Mouse (Mus musculus) midbrain, embryonic 16.5 days (tissue): ENCODE results near the gene Hbs1l. TPM values are rescaled to one million over a fixed set of nuclear protein-coding genes. Genes with fewer than 3 reads are reported as not detected.

Experiments
- ATAC-seq: fragments of 200-750 bp; cut with Nextera tagmentation; 2 replicates; pipeline ENCODE4 v1.8.0; 2017; ENCODE audit warnings: moderate TSS enrichment
- H3K27ac ChIP-seq: fragments of 300-500 bp; sonication (generic); 2 replicates; pipeline ENCODE4 v1.5.1; 2014; ENCODE audit warnings: mild to moderate bottlenecking, low read length, mixed read lengths
- H3K27me3 ChIP-seq: fragments of 300-500 bp; sonication (generic); 2 replicates; pipeline ENCODE4 v1.6.1; 2014; ENCODE audit warnings: low read depth, low read length, mixed read lengths; ENCODE audit not compliant: control insufficient read depth, insufficient read depth
- H3K36me3 ChIP-seq: fragments of 300-500 bp; sonication (generic); 2 replicates; pipeline ENCODE4 v1.6.1; 2014; ENCODE audit warnings: mild to moderate bottlenecking, low read length, moderate library complexity, mixed read lengths; ENCODE audit not compliant: control insufficient read depth, insufficient read depth
- H3K4me1 ChIP-seq: fragments of 300-500 bp; sonication (generic); 2 replicates; pipeline ENCODE4 v1.6.1; 2014; ENCODE audit warnings: mild to moderate bottlenecking, low read length, mixed read lengths; ENCODE audit not compliant: control insufficient read depth, insufficient read depth
- H3K4me2 ChIP-seq: fragments of 300-500 bp; sonication (generic); 2 replicates; pipeline ENCODE4 v1.6.1; 2014; ENCODE audit warnings: mild to moderate bottlenecking, low read length, mixed read lengths
- H3K4me3 ChIP-seq: fragments of 300-500 bp; sonication (generic); 2 replicates; pipeline ENCODE4 v1.5.1; 2014; ENCODE audit warnings: low read depth, mild to moderate bottlenecking, low read length, moderate library complexity, mixed read lengths
- H3K9ac ChIP-seq: fragments of 300-500 bp; sonication (generic); 2 replicates; pipeline ENCODE4 v1.6.1; 2014; ENCODE audit warnings: low read depth, low read length, mixed read lengths
- H3K9me3 ChIP-seq: fragments of 300-500 bp; sonication (generic); replicated peaks from 2 replicates; pipeline ENCODE4 v1.6.1; 2014; ENCODE audit warnings: mild to moderate bottlenecking, low read length, mixed read lengths; ENCODE audit not compliant: control insufficient read depth, poor library complexity, severe bottlenecking
- WGBS: fragments of 180-500 bp; shearing (Covaris S2); extraction: QIAGEN DNeasy Blood & Tissue Kit; methylation state at CpG from one replicate; pipeline ENCODE4 v1.1.7; 2014; 5-methylcytosine and 5-hydroxymethylcytosine counted together
- polyA plus RNA-seq: library from polyadenylated mRNA; unstranded; fragments of >200 nt; fragmentation: Nextera tagmentation; extraction: Ambion mirVana; gene quantifications from 2 replicates; pipeline ENCODE4 v1.2.1, GENCODE M21; 2015

Gene Hbs1l
- polyA plus RNA-seq, 1 experiment from 2014 or later, result 89.3 TPM

GRCm38 (mm10) chr10:21326352-21326751 lies 30.6 kb downstream of the Hbs1l start:
- Histone ChIP-seq H3K9me3 (no peaks in the 10 kb centered on the region), H3K4me2 (no peak overlapping the region), H3K9ac (no peak overlapping the region)

GRCm38 (mm10) chr10:21327605-21328135 lies 31.9 kb downstream of the Hbs1l start:
- H3K4me3 ChIP-seq, result no peak overlapping the region
- H3K27me3 ChIP-seq, result no peaks in the 10 kb centered on the region
- 86% methylated on average over 7 of the region's 7 CpGs for WGBS
- H3K4me1 ChIP-seq, result no peaks in the 10 kb centered on the region
- peaks cover 4% of the 10 kb centered on the region; the same call in 1 of the 2 replicates for H3K36me3 ChIP-seq
- no peak overlapping the region for H3K27ac ChIP-seq
- no peak for ATAC-seq
- no peak overlapping the region for H3K9ac ChIP-seq
- H3K4me2 ChIP-seq, result no peak overlapping the region
- H3K9me3 ChIP-seq, result no peaks in the 10 kb centered on the region

More at GRCm38 (mm10) chr10:21326352-21326751, 30.6 kb downstream of the Hbs1l start:
- H3K36me3 ChIP-seq, result peaks cover 4% of the 10 kb centered on the region; the same call in 1 of the 2 replicates
- H3K4me1 ChIP-seq, result no peaks in the 10 kb centered on the region
- H3K27ac ChIP-seq, result no peak overlapping the region
- WGBS, result 95% methylated on average over 6 of the region's 6 CpGs
- H3K27me3 ChIP-seq, result no peaks in the 10 kb centered on the region
- ATAC-seq, result no peak
- H3K4me3 ChIP-seq, result no peak overlapping the region

- Histone ChIP-seq H3K27ac (no peak overlapping the region), H3K4me1 (no peaks in the 10 kb centered on the region), H3K9me3 (no peaks in the 10 kb centered on the region), H3K4me3 (no peak overlapping the region), H3K9ac (no peak overlapping the region), H3K36me3 (peaks cover 12% of the 10 kb centered on the region), H3K27me3 (no peaks in the 10 kb centered on the region), H3K4me2 (no peak overlapping the region)
- 88% methylated on average over 7 of the region's 7 CpGs for WGBS
- ATAC-seq, result no peak
Measured at GRCm38 (mm10) chr10:21334349-21335105, 38.7 kb downstream of the Hbs1l start.

GRCm38 (mm10) chr10:21335534-21335933 lies 39.8 kb downstream of the Hbs1l start:
- Histone ChIP-seq H3K4me1 (no peaks in the 10 kb centered on the region), H3K4me2 (no peak overlapping the region), H3K27me3 (no peaks in the 10 kb centered on the region), H3K36me3 (peaks cover 12% of the 10 kb centered on the region), H3K27ac (no peak overlapping the region), H3K9me3 (no peaks in the 10 kb centered on the region), H3K4me3 (no peak overlapping the region), H3K9ac (no peak overlapping the region)
- peak; percentile 12; the same call in 1 of the 2 replicates for ATAC-seq
- 97% methylated on average over 5 of the region's 5 CpGs for WGBS

- Histone ChIP-seq H3K36me3 (peaks cover 18% of the 10 kb centered on the region), H3K27me3 (no peaks in the 10 kb centered on the region), H3K27ac (no peak overlapping the region), H3K9ac (no peak overlapping the region), H3K4me2 (no peak overlapping the region), H3K4me1 (no peaks in the 10 kb centered on the region), H3K4me3 (no peak overlapping the region), H3K9me3 (no peaks in the 10 kb centered on the region)
- no peak for ATAC-seq
- 64% methylated on average over 2 of the region's 2 CpGs for WGBS
Measured at GRCm38 (mm10) chr10:21337191-21337590, 41.4 kb downstream of the Hbs1l start.

- no peaks in the 10 kb centered on the region for H3K27me3 ChIP-seq
- no peak overlapping the region for H3K4me3 ChIP-seq
- H3K4me1 ChIP-seq, result no peaks in the 10 kb centered on the region
- H3K36me3 ChIP-seq, result peaks cover 20% of the 10 kb centered on the region
- ATAC-seq, result no peak
- no peaks in the 10 kb centered on the region for H3K9me3 ChIP-seq
- WGBS, result 79% methylated on average over 14 of the region's 14 CpGs
- H3K4me2 ChIP-seq, result no peak overlapping the region
- H3K27ac ChIP-seq, result no peak overlapping the region
- no peak overlapping the region for H3K9ac ChIP-seq
Measured at GRCm38 (mm10) chr10:21341706-21342105, 45.9 kb downstream of the Hbs1l start.

- H3K9me3 ChIP-seq, result no peaks in the 10 kb centered on the region
- 83% methylated on average over 11 of the region's 11 CpGs for WGBS
- no peaks in the 10 kb centered on the region for H3K27me3 ChIP-seq
- H3K36me3 ChIP-seq, result peaks cover 20% of the 10 kb centered on the region
- no peak overlapping the region for H3K27ac ChIP-seq
- H3K4me3 ChIP-seq, result no peak overlapping the region
- ATAC-seq, result no peak
- no peak overlapping the region for H3K9ac ChIP-seq
- H3K4me2 ChIP-seq, result no peak overlapping the region
- H3K4me1 ChIP-seq, result no peaks in the 10 kb centered on the region
Measured at GRCm38 (mm10) chr10:21342331-21343005, 46.7 kb downstream of the Hbs1l start.

GRCm38 (mm10) chr10:21347332-21347731 lies 51.6 kb downstream of the Hbs1l start:
- Histone ChIP-seq H3K9ac (no peak overlapping the region), H3K27ac (no peak overlapping the region), H3K4me2 (no peak overlapping the region), H3K27me3 (no peaks in the 10 kb centered on the region), H3K4me3 (no peak overlapping the region), H3K36me3 (peaks cover 15% of the 10 kb centered on the region), H3K4me1 (no peaks in the 10 kb centered on the region), H3K9me3 (no peaks in the 10 kb centered on the region)
- ATAC-seq, result no peak
- 92% methylated on average over 4 of the region's 4 CpGs for WGBS

GRCm38 (mm10) chr10:21349449-21349848 lies 53.7 kb downstream of the Hbs1l start:
- no peaks in the 10 kb centered on the region for H3K4me1 ChIP-seq
- 94% methylated on average over 5 of the region's 5 CpGs for WGBS
- no peak overlapping the region for H3K27ac ChIP-seq
- H3K9me3 ChIP-seq, result no peaks in the 10 kb centered on the region
- H3K36me3 ChIP-seq, result peaks cover 20% of the 10 kb centered on the region
- no peaks in the 10 kb centered on the region for H3K27me3 ChIP-seq
- H3K4me2 ChIP-seq, result no peak overlapping the region
- ATAC-seq, result no peak
- H3K9ac ChIP-seq, result no peak overlapping the region
- no peak overlapping the region for H3K4me3 ChIP-seq
